Comparison of ENCODE assay signal across 29 mouse cellular contexts in the genomic region with DNA sequence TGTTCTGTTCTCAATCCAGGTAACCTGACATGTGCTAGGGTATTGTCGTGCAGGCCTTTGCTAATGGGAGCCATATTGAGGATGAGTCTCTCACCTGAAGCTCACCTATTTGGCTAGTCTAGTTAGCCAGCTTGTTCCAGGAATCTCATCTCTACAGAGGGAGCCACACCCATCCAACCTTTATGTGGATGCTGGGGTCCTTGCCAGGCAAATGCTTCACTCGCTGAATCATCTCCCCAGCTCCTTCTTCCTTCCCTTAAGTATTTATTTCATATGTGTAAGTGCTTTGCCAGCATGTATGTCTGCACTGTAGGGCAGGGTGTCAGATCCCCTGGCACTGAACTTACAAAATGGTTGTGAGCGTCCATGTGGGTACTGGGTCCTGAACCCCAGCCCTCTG. TPM values are rescaled to one million over a fixed set of nuclear protein-coding genes. Genes with fewer than 3 reads are reported as not detected.
A peak's percentile ranks its signal among the peaks of the same experiment; 100 is the strongest.
DNase-seq lines count a peak whose midpoint lies in the region; ATAC-seq and TF ChIP-seq lines count a peak whose summit lies in the region.
"Had no signal": no experiment of that assay in that cellular context is flagged by ENCODE, and none has a peak within 500 bp of the region (broad histone marks: within the 10 kb centered on the region; RNA-seq: fewer than 3 reads in every experiment).

No protein-coding gene starts in this region.

- H3K27ac ChIP-seq in gastrocnemius, adult 2 months: peak overlapping the region; percentile 46; the same call in 1 of the 2 replicates
- H3K27ac ChIP-seq in heart, embryonic 16.5 days (ENCODE audit: low read length): peak overlapping the region; percentile 29
- H3K27ac ChIP-seq in stomach, postnatal 0 days (replicated peaks): peak overlapping the region; percentile 63
- H3K27ac ChIP-seq: embryonic facial prominence, embryonic 15.5 days; hindbrain, embryonic 12.5 days; lung, embryonic 15.5 days; midbrain, embryonic 10.5 days; neural tube, embryonic 15.5 days had no signal

- H3K36me3 ChIP-seq in heart, embryonic 16.5 days (ENCODE audit: control insufficient read depth, insufficient read depth): peaks cover 90% of the 10 kb centered on the region
- H3K36me3 ChIP-seq in megakaryocyte, embryonic 14.5 days (replicated peaks; ENCODE audit: low read length): peaks cover 95% of the 10 kb centered on the region
- H3K36me3 ChIP-seq in stomach, postnatal 0 days (ENCODE audit: control insufficient read depth, insufficient read depth, low read length): peaks cover 61% of the 10 kb centered on the region

- no peak for DNase-seq in gastrocnemius, adult 2 months
- DNase-seq in gastrocnemius, postnatal 36 days: no peak
- DNase-seq in heart, adult 9 months (ENCODE audit: low spot score in 2 of 2): no peak
- DNase-seq in stomach, postnatal 0 days (ENCODE audit: low spot score): no peak
- DNase-seq in thymus, postnatal 25 days: no peak
- DNase-seq: cerebellum, adult 11 months; cerebellum, adult 9-11 months; gastrocnemius, postnatal 14 days; kidney, adult 8-10 months; right cerebral cortex, adult 18-20 months; thymus, adult 2 months had no signal

- no peak overlapping the region for H3K9ac ChIP-seq in heart, embryonic 16.5 days (ENCODE audit: low read length)
- no peak overlapping the region for H3K9ac ChIP-seq in stomach, postnatal 0 days (ENCODE audit: low read length)
- H3K9ac ChIP-seq: embryonic facial prominence, embryonic 15.5 days; hindbrain, embryonic 12.5 days; liver, embryonic 15.5 days; lung, embryonic 15.5 days; neural tube, embryonic 15.5 days had no signal

- H3K4me2 ChIP-seq in heart, embryonic 16.5 days (ENCODE audit: low read depth, low read length): no peak overlapping the region
- no peak overlapping the region for H3K4me2 ChIP-seq in stomach, postnatal 0 days (replicated peaks; ENCODE audit: low read depth)
- H3K4me2 ChIP-seq: embryonic facial prominence, embryonic 15.5 days; hindbrain, embryonic 12.5 days; liver, embryonic 15.5 days; lung, embryonic 15.5 days; neural tube, embryonic 15.5 days had no signal

- TF ChIP-seq EP300 in stomach, postnatal 0 days (optimal IDR thresholded peaks at IDR 0.05): no peak

- H3K4me1 ChIP-seq in heart, embryonic 16.5 days (ENCODE audit: control insufficient read depth, insufficient read depth, low read length): peaks cover 18% of the 10 kb centered on the region
- H3K4me1 ChIP-seq in megakaryocyte, embryonic 14.5 days: peaks cover 91% of the 10 kb centered on the region
- peaks cover 3% of the 10 kb centered on the region; the same call in 1 of the 2 replicates for H3K4me1 ChIP-seq in stomach, postnatal 0 days (replicated peaks; ENCODE audit: control insufficient read depth, insufficient read depth)
- H3K4me1 ChIP-seq: embryonic facial prominence, embryonic 15.5 days; hindbrain, embryonic 12.5 days; lung, embryonic 15.5 days; midbrain, embryonic 10.5 days; neural tube, embryonic 15.5 days had no signal

- no peak overlapping the region for H3K4me3 ChIP-seq in gastrocnemius, adult 2 months
- no peak overlapping the region for H3K4me3 ChIP-seq in heart, embryonic 16.5 days (ENCODE audit: low read length)
- peak overlapping the region; percentile 50 for H3K4me3 ChIP-seq in megakaryocyte, embryonic 14.5 days (replicated peaks)
- H3K4me3 ChIP-seq in stomach, postnatal 0 days (ENCODE audit: low read depth, low read length): no peak overlapping the region
- H3K4me3 ChIP-seq: embryonic facial prominence, embryonic 15.5 days; hindbrain, embryonic 12.5 days; liver, embryonic 15.5 days; lung, embryonic 15.5 days; midbrain, embryonic 10.5 days; neural tube, embryonic 15.5 days had no signal

- intact Hi-C loops in gastrocnemius, adult 2 months (cut with DNase I): no loop called here
- intact Hi-C loops in gastrocnemius, postnatal 36 days (cut with DNase I): no loop called here

- ATAC-seq in heart, embryonic 16.5 days (replicated peaks; ENCODE audit: extremely low read depth, insufficient read depth, low FRiP score): no peak
- no peak for ATAC-seq in megakaryocyte, adult 5-6 weeks (ENCODE audit: poor library complexity, severe bottlenecking)
- ATAC-seq in stomach, postnatal 0 days (ENCODE audit: low FRiP score, low TSS enrichment): no peak
- ATAC-seq: CD4-positive, CD25-positive, alpha-beta regulatory T cell, adult 4 months; forebrain, embryonic 16.5 days had no signal

- H3K9me3 ChIP-seq in heart, embryonic 16.5 days (replicated peaks; ENCODE audit: control insufficient read depth, low read length): no peaks in the 10 kb centered on the region
- H3K9me3 ChIP-seq in megakaryocyte, embryonic 14.5 days: no peaks in the 10 kb centered on the region
- H3K9me3 ChIP-seq in stomach, postnatal 0 days (ENCODE audit: control insufficient read depth, low read length): no peaks in the 10 kb centered on the region
- H3K9me3 ChIP-seq: embryonic facial prominence, embryonic 15.5 days; hindbrain, embryonic 12.5 days; liver, embryonic 15.5 days; lung, embryonic 15.5 days; midbrain, embryonic 10.5 days; neural tube, embryonic 15.5 days had no signal

- H3K27me3 ChIP-seq in heart, embryonic 16.5 days (ENCODE audit: control insufficient read depth, insufficient read depth, low read length): no peaks in the 10 kb centered on the region
- H3K27me3 ChIP-seq in megakaryocyte, embryonic 14.5 days (replicated peaks): no peaks in the 10 kb centered on the region
- H3K27me3 ChIP-seq in stomach, postnatal 0 days (ENCODE audit: control insufficient read depth, insufficient read depth, low read length): no peaks in the 10 kb centered on the region
- H3K27me3 ChIP-seq: embryonic facial prominence, embryonic 15.5 days; hindbrain, embryonic 12.5 days; liver, embryonic 15.5 days; lung, embryonic 15.5 days; neural tube, embryonic 15.5 days; Patski had no signal

- TF ChIP-seq CTCF in gastrocnemius, adult 2 months (IDR thresholded peaks at IDR 0.05): no peak
- no peak for TF ChIP-seq CTCF in stomach, postnatal 0 days (IDR thresholded peaks at IDR 0.05; ENCODE audit: low read depth)

- 80% methylated on average over 3 of the region's 3 CpGs for WGBS in heart, embryonic 16.5 days
- WGBS in stomach, postnatal 0 days: 70% methylated on average over 3 of the region's 3 CpGs

RNA-seq across cellular contexts. Expression of a gene that starts 11.8 kb away (rescaled TPM):
- total RNA-seq in gastrocnemius, adult 2 months (2021): 10 to 100 TPM; 22.2 to 44.0 TPM
- total RNA-seq in gastrocnemius, postnatal 36 days (2021): 10 to 100 TPM; 28.1 to 35.5 TPM
- polyA plus RNA-seq in heart, embryonic 16.5 days (2015; fragmentation: Nextera tagmentation; extraction: Ambion mirVana): 351 and 381 TPM in 2 replicates
- 84.6 and 1,037 TPM in 2 replicates for polyA plus RNA-seq in megakaryocyte, embryonic 14.5 days (2012; ENCODE audit: insufficient read depth, low replicate concordance)
- total RNA-seq in megakaryocyte, adult 5-6 weeks (2015): 301 and 308 TPM in 2 replicates
- 515 and 545 TPM in 2 replicates for total RNA-seq in megakaryocyte, adult 5-6 weeks (2017)
- 330 and 364 TPM in 2 replicates for polyA plus RNA-seq in stomach, postnatal 0 days (2015; fragmentation: Nextera tagmentation; extraction: Ambion mirVana)

RNA-seq across cellular contexts. Expression of a gene that starts 14.4 kb away (rescaled TPM):
- total RNA-seq in gastrocnemius, adult 2 months (2021): 10 to 100 TPM; 10.4 to 11.4 TPM
- 10 to 100 TPM in 1 of 2 experiments, 1 to 10 TPM in 1; 6.0 to 10.0 TPM for total RNA-seq in gastrocnemius, postnatal 36 days (2021)
- polyA plus RNA-seq in heart, embryonic 16.5 days (2015; fragmentation: Nextera tagmentation; extraction: Ambion mirVana): 77.4 and 101 TPM in 2 replicates
- 48.8 and 66.5 TPM in 2 replicates for polyA plus RNA-seq in megakaryocyte, embryonic 14.5 days (2012; ENCODE audit: insufficient read depth, low replicate concordance)
- total RNA-seq in megakaryocyte, adult 5-6 weeks (2015): 63.8 and 66.5 TPM in 2 replicates
- 436 and 580 TPM in 2 replicates for total RNA-seq in megakaryocyte, adult 5-6 weeks (2017)
- polyA plus RNA-seq in stomach, postnatal 0 days (2015; fragmentation: Nextera tagmentation; extraction: Ambion mirVana): 84.0 and 88.6 TPM in 2 replicates

RNA-seq across cellular contexts. Expression of a gene that starts 39.7 kb away (rescaled TPM):
- not detected for total RNA-seq in gastrocnemius, adult 2 months (2021)
- not detected for total RNA-seq in gastrocnemius, postnatal 36 days (2021)
- polyA plus RNA-seq in heart, embryonic 16.5 days (2015; fragmentation: Nextera tagmentation; extraction: Ambion mirVana): 0.04 TPM in 1 of 2 replicates, not detected in the other
- polyA plus RNA-seq in megakaryocyte, embryonic 14.5 days (2012; ENCODE audit: insufficient read depth, low replicate concordance): not detected in 2 replicates
- total RNA-seq in megakaryocyte, adult 5-6 weeks (2015): not detected in 2 replicates
- total RNA-seq in megakaryocyte, adult 5-6 weeks (2017): not detected in 2 replicates
- 0.06 TPM in 1 of 2 replicates, not detected in the other for polyA plus RNA-seq in stomach, postnatal 0 days (2015; fragmentation: Nextera tagmentation; extraction: Ambion mirVana)
- total RNA-seq: adrenal gland, adult 18-20 months; adrenal gland, postnatal 36 days; common myeloid progenitor, adult 5-6 weeks; gastrocnemius, postnatal 14 days; heart, postnatal 10 days; left cerebral cortex, postnatal 14 days had no signal
- polyA plus RNA-seq: forebrain, embryonic 16.5 days; hindbrain, embryonic 12.5 days; lung, embryonic 15.5 days; midbrain, embryonic 10.5 days; small intestine, adult 2 months had no signal

RNA-seq across cellular contexts. Expression of a gene that starts 42.9 kb away (rescaled TPM):
- not detected for total RNA-seq in gastrocnemius, adult 2 months (2021)
- not detected for total RNA-seq in gastrocnemius, postnatal 36 days (2021)
- 0.55 and 1.1 TPM in 2 replicates for polyA plus RNA-seq in heart, embryonic 16.5 days (2015; fragmentation: Nextera tagmentation; extraction: Ambion mirVana)
- 2.3 and 4.8 TPM in 2 replicates for polyA plus RNA-seq in megakaryocyte, embryonic 14.5 days (2012; ENCODE audit: insufficient read depth, low replicate concordance)
- 8.3 and 12.3 TPM in 2 replicates for total RNA-seq in megakaryocyte, adult 5-6 weeks (2015)
- total RNA-seq in megakaryocyte, adult 5-6 weeks (2017): 6.7 and 6.9 TPM in 2 replicates
- polyA plus RNA-seq in stomach, postnatal 0 days (2015; fragmentation: Nextera tagmentation; extraction: Ambion mirVana): 3.9 TPM in 2 replicates
- total RNA-seq: adrenal gland, adult 18-20 months; adrenal gland, postnatal 36 days; gastrocnemius, postnatal 14 days; heart, postnatal 10 days; left cerebral cortex, postnatal 14 days had no signal
- polyA plus RNA-seq: embryonic facial prominence, embryonic 15.5 days; forebrain, embryonic 16.5 days; hindbrain, embryonic 12.5 days; midbrain, embryonic 10.5 days; neural tube, embryonic 15.5 days had no signal

Comparison
In these comparisons a context has a peak if more than half of its experiments do, and no peak if none do; other contexts are left out.
1. RNA of a gene that starts 11.8 kb away (total RNA-seq): 301 to 545 TPM in megakaryocyte, adult 5-6 weeks; 22.2 to 44.0 TPM in gastrocnemius, adult 2 months and 28.1 to 35.5 TPM in gastrocnemius, postnatal 36 days; every median in the first group is over 4 times any median in the second.
2. RNA of a gene that starts 14.4 kb away (total RNA-seq): 63.8 to 580 TPM in megakaryocyte, adult 5-6 weeks; 10.4 to 11.4 TPM in gastrocnemius, adult 2 months and 6.0 to 10.0 TPM in gastrocnemius, postnatal 36 days; every median in the first group is over 4 times any median in the second.
3. Peak in every context shown above with its lines, with median percentiles within 50 percentile points of each other: H3K27ac ChIP-seq.